Mouse (Mus musculus) stomach, postnatal 0 days (tissue): ENCODE measurements around the gene Acot4.

ENCODE experiments used
- CTCF ChIP-seq: IDR thresholded peaks from 2 replicates; pipeline ENCODE4 v1.5.1; 2016; ENCODE audit warnings: antibody characterized with exemption, low read depth, mild to moderate bottlenecking, moderate library complexity
- EP300 ChIP-seq: optimal IDR thresholded peaks from 2 replicates; pipeline ENCODE3; 2016; ENCODE audit warnings: antibody characterized with exemption

DNA sequence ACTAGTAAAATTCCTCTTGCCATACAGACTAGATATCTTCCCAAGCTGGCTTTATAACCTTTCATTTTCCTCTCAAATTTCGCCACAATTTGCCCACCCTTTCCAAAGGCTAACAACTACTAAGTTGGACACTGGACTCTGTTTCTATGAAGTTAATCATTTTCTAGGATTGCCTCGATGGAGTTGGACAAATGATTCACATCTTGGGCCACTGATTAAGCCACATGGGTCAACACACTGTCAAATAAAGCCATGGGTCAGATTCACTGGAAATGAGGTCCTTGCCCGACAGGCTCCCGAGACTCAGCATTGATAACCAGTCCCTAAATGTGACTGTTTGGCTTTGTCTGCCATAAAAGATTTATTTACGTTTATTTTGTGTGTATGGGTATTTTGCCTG lies 4.1 kb downstream of the Acot4 start:
- TF ChIP-seq CTCF (no peak), EP300 (no peak)
